Comparison of ENCODE assay signal across 1 mouse cellular context in the genomic region with DNA sequence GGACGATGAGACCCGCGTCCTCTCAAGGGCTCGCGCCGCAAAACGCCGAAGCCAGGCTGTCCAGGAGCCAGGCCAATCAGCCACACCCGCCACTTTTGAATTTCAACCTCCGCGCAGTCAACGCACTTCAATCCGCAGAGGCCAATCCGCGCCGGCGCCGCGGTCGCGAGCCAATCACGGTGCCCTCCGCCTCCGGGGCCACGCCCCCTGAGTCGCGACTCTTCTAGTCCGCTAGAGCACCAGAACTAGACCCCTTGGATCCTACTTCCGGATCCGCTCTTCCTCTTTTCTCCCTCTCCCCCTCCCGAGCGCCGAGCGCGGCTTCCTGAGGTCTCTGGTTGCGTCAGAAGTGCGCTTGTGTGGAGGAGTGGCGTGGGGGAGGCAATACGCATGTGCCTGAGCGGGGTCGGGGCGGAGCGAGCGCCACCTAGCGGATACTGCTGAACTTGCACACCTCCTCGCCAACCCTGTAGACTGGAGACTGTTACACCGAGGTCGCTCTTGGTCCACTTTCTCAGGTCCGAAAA.
TF ChIP-seq lines count a peak whose summit lies in the region.

Kifc1 (minus strand) TSS at position 129 of the 527 bp plus-strand sequence.

TF ChIP-seq in myocyte, 11 proteins besides CTCF, POLR2A, EP300 and RAD21 (continued from another document):
- TF ChIP-seq TCF3 (IDR thresholded peaks at IDR 0.05; ENCODE audit: insufficient read length, low read depth) (no peak), MAX (IDR thresholded peaks at IDR 0.05; ENCODE audit: low read depth) (no peak)
